Mouse (Mus musculus) forebrain, embryonic 15.5 days (tissue): Measurements from ENCODE around the gene Nalcn. TPM values are rescaled to one million over a fixed set of nuclear protein-coding genes. Genes with fewer than 3 reads are reported as not detected.
A peak's percentile ranks its signal among the peaks of the same experiment; 100 is the strongest.
"Not testable (repeated sequence)": the region's sequence is repeated elsewhere in the genome, so short reads cannot be mapped to it uniquely, and the experiment has no call there.

Experiments
- ATAC-seq: fragments of 200-750 bp; cut with Nextera tagmentation; replicated peaks from 2 replicates; pipeline ENCODE4 v1.8.0; 2017; ENCODE audit warnings: mild to moderate bottlenecking, moderate TSS enrichment, moderate library complexity
- H3K27ac ChIP-seq: fragments of 300-500 bp; sonication (generic); replicated peaks from 2 replicates; pipeline ENCODE4 v1.5.1; 2015; ENCODE audit warnings: mild to moderate bottlenecking, inconsistent platforms
- H3K27me3 ChIP-seq: fragments of 300-500 bp; sonication (generic); 2 replicates; pipeline ENCODE4 v1.6.1; 2015; ENCODE audit warnings: inconsistent platforms
- H3K36me3 ChIP-seq: fragments of 300-500 bp; sonication (generic); 2 replicates; pipeline ENCODE4 v1.6.1; 2015; ENCODE audit warnings: mild to moderate bottlenecking, inconsistent platforms
- H3K4me1 ChIP-seq: fragments of 300-500 bp; sonication (generic); 2 replicates; pipeline ENCODE4 v1.6.1; 2015; ENCODE audit warnings: inconsistent platforms
- H3K4me2 ChIP-seq: fragments of 300-500 bp; sonication (generic); replicated peaks from 2 replicates; pipeline ENCODE4 v1.6.1; 2015; ENCODE audit warnings: mild to moderate bottlenecking, inconsistent platforms
- H3K4me3 ChIP-seq: fragments of 300-500 bp; sonication (generic); 2 replicates; pipeline ENCODE4 v1.5.1; 2015; ENCODE audit warnings: mild to moderate bottlenecking, inconsistent platforms
- H3K9ac ChIP-seq: fragments of 300-500 bp; sonication (generic); replicated peaks from 2 replicates; pipeline ENCODE4 v1.6.1; 2015; ENCODE audit warnings: mild to moderate bottlenecking, inconsistent platforms
- H3K9me3 ChIP-seq: fragments of 300-500 bp; sonication (generic); 2 replicates; pipeline ENCODE4 v1.6.1; 2016; ENCODE audit warnings: inconsistent platforms
- WGBS: fragments of 180-500 bp; shearing (Covaris S2); methylation state at CpG from one replicate; pipeline ENCODE4 v1.1.7; 2015; ENCODE audit warnings: mixed read lengths; 5-methylcytosine and 5-hydroxymethylcytosine counted together
- polyA plus RNA-seq: library from polyadenylated mRNA; unstranded; fragments of >200 nt; fragmentation: Nextera tagmentation; extraction: Ambion mirVana; gene quantifications from 2 replicates; pipeline ENCODE4 v1.2.1, GENCODE M21; 2015

Gene Nalcn
- 6.5 and 7.3 TPM in 2 replicates for polyA plus RNA-seq

DNA sequence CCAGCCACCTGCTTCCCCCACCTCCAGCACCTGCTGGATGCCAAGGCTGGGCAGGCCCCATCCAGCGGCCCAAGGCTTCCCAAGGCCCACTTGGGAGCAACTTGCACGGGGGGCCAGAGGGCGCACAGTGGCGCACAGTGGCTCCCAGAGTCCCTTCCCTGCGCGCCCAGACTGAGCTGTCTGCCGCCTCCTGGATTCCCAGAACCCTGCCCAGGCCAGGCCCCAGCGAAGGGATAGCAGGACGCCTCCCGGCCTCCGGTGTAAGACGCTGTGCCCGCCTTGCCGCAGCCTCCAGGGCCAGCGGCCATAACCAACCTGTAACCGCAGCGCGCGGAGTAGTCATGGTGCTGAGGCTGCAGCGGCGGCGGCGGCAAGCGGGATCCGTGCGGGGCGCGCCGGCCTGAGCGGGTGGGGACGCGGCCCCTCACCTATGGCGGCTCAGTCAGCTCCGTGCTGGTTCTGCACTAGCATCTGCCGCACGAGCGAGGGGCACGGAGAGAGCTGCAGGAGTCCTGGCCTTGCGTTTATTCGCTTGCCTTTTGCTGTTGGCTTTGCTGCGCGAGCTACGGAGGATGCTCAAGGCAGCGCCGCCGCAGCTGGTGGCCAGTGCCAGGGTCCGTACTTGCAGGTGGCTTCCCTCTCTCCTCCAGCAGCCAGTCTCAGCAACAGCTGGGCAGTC lies at the start of gene Nalcn:
Gene Nalcn (minus strand): TSS at position 644 of the 679 bp plus-strand sequence.
- Histone ChIP-seq H3K9ac (peak within 1 kb of the TSS; percentile 78), H3K36me3 (no peaks in the 10 kb centered on the region), H3K9me3 (no peaks in the 10 kb centered on the region), H3K4me1 (peaks cover 13% of the 10 kb centered on the region), H3K27me3 (no peaks in the 10 kb centered on the region), H3K4me2 (peak within 1 kb of the TSS; percentile 88), H3K27ac (peak within 1 kb of the TSS; percentile 82), H3K4me3 (peak within 1 kb of the TSS; percentile 73)
- WGBS: under 1% methylated on average over 47 of the region's 47 CpGs
- peak; percentile 94 for ATAC-seq

DNA sequence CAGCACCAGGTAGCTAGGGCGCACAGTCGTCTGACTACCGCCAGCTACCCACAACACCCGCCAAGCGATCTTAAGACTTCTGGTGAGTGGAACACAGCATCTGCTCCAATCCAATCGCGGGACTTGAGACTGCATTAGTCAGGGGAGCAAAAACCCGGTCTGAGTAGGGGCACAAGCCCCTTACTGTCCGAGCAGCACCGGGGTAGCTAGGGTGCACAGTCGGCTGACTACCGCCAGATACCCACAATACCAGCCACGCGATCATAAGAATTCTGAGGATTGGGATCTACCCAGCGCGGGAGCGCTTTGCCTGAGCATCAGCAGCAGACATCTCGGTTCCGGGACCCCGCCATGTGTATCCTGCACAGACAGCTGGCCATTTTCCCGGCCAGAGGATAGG lies 44.1 kb upstream of the Nalcn start:
- H3K9me3 ChIP-seq, H3K9ac ChIP-seq, H3K4me3 ChIP-seq, H3K27me3 ChIP-seq, H3K4me2 ChIP-seq, ATAC-seq, H3K4me1 ChIP-seq, H3K27ac ChIP-seq, H3K36me3 ChIP-seq: not testable (repeated sequence)
- WGBS: 88% methylated on average over 21 of the region's 21 CpGs

DNA sequence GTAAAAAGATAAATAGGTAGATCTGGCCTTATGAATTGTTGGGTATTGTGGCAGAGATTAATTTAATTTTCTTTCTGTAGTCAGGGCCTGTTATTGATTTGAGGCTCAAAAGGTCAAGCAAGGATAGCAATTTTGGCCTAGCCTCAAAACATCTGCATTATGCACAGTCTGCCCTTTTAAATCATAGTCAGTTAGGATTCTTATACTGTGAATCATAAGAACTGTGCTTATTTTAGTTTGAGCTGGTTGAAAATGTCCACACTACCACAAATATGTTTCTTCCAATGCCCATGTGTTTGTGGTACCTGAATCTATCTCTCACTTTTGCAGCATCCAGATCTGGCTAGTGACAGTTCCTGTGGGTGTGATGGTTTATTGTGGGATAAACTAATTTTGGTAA lies 37.5 kb upstream of the Nalcn start:
- H3K27me3 ChIP-seq: no peaks in the 10 kb centered on the region
- no peaks in the 10 kb centered on the region for H3K9me3 ChIP-seq
- H3K9ac ChIP-seq: no peak overlapping the region
- H3K4me3 ChIP-seq: no peak overlapping the region
- peaks cover 17% of the 10 kb centered on the region for H3K4me1 ChIP-seq
- H3K27ac ChIP-seq: no peak overlapping the region
- no peak for ATAC-seq
- no peak overlapping the region for H3K4me2 ChIP-seq
- no peaks in the 10 kb centered on the region for H3K36me3 ChIP-seq

DNA sequence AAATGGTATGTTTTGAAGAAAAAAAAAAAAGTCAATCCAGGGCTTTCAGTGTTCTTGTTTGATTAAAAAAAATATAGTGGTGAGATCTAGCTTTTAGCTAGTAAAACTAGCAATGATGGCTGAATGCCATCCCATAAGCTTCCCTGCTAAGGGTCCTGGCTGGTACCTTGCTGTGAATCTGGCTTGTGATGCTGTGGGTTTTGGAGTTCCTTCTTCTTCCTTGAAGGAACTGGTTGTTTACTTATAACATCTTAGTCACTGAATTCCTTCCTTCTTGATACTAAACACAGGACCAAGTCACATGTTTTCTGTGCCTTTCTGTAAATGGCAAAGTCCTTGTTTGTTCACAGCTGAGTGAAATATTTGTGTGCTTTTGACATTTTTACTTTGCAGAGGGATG lies 36.3 kb upstream of the Nalcn start:
- Histone ChIP-seq H3K27me3 (no peaks in the 10 kb centered on the region), H3K27ac (no peak overlapping the region), H3K9ac (no peak overlapping the region), H3K36me3 (no peaks in the 10 kb centered on the region), H3K4me2 (no peak overlapping the region), H3K4me3 (no peak overlapping the region), H3K4me1 (peaks cover 24% of the 10 kb centered on the region), H3K9me3 (no peaks in the 10 kb centered on the region)
- ATAC-seq: no peak

DNA sequence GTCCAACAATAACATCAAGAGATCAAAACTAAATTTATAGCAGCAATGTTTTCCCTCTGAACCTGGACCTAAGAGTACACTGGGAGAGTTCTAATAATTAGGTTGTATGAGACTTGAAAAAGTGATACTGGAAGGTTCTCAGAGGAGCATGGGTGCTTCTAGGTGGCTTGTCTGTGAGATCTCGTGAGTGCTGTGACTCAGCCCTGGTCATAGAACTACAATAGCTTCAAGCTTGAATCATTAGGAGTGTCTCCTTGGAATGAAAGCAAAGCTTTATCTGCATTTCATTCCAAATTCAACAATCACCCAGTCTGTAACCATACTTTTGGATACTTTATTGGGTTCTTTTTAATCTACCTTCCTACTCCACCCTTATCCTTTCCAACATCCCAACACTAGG lies 35.4 kb upstream of the Nalcn start:
- no peak for ATAC-seq
- no peaks in the 10 kb centered on the region for H3K27me3 ChIP-seq
- WGBS: 80% methylated on average over 1 of the region's 1 CpGs
- H3K9me3 ChIP-seq: no peaks in the 10 kb centered on the region
- H3K36me3 ChIP-seq: no peaks in the 10 kb centered on the region
- no peak overlapping the region for H3K27ac ChIP-seq
- peaks cover 24% of the 10 kb centered on the region for H3K4me1 ChIP-seq
- no peak overlapping the region for H3K4me2 ChIP-seq
- no peak overlapping the region for H3K9ac ChIP-seq
- no peak overlapping the region for H3K4me3 ChIP-seq

DNA sequence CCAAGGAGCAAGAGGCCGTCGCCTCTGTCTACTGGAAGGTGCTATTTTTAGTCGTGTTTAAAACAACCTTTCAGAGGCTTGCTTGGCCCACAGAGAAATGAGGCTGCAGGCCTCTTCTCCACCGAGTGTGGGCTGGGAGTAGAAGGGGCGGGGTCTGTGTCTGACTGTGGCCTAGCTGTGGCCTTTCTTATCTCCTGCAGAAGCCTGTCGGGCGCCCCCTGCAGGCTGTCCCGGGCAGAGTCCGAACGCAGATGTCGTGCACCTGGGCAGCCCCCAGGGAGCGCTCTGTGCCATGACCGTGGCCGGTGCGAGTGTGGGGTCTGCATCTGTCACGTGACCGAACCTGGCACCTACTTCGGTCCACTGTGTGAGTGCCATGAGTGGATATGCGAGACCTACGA lies 34.1 kb upstream of the Nalcn start:
- ATAC-seq: peak; percentile 89
- Histone ChIP-seq H3K4me2 (peak overlapping the region; percentile 7; the same call in 1 of the 2 replicates), H3K9me3 (no peaks in the 10 kb centered on the region), H3K27ac (peak overlapping the region; percentile 69), H3K9ac (no peak overlapping the region), H3K27me3 (no peaks in the 10 kb centered on the region), H3K4me1 (peaks cover 24% of the 10 kb centered on the region), H3K4me3 (no peak overlapping the region), H3K36me3 (no peaks in the 10 kb centered on the region)
- WGBS: 16% methylated on average over 20 of the region's 20 CpGs

DNA sequence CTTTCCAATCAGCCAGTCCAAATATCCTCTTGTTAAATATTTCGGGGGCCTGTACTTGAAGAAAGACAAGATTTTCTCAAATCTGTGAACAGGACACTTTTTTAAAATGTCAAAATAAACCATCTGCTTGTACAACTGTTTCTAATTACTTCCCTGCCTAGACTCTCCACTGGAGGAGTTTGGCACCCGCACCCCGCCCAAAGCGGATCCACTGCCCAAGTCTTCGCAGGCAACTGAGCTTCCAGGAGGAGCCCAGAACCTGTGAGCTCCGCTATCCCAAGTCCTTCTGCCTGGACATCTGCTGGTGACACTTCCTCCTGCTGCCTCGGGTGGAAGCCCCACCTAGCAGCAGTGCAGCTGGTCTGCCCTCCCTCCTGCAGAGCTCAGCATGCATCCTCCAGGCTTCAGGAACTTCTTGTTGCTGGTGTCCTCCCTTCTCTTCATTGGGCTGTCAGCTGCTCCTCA lies 33.0 kb upstream of the Nalcn start, which contains the start of gene Itgbl1:
Gene Itgbl1 (plus strand): TSS at position 51 of the 465 bp plus-strand sequence.
- WGBS: 21% methylated on average over 7 of the region's 7 CpGs
- Histone ChIP-seq H3K4me1 (peaks cover 24% of the 10 kb centered on the region), H3K9ac (no peak within 1 kb of the TSS), H3K27ac (peak within 1 kb of the TSS; percentile 60), H3K9me3 (no peaks in the 10 kb centered on the region), H3K4me2 (no peak within 1 kb of the TSS), H3K4me3 (no peak within 1 kb of the TSS), H3K36me3 (no peaks in the 10 kb centered on the region), H3K27me3 (no peaks in the 10 kb centered on the region)
- ATAC-seq: peak; percentile 90

DNA sequence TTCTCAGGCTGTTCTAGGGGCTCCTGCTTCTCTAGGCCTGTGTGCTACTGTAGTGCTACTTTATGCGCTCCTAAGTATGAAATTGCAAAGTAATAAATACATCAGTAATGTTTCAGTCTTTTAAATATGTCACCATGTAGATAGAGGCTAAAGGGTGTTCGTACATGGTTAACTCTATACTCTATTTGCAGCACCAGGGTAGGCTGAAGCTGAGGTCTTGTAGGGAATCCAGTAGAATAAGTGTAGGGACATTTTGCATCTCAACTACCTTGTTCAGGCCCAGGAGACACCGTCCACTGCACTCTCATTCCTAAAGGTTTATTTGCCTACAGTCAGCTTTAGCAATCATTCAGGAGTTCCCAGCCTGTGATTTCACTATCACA lies 227 bp upstream of the Nalcn start:
- Histone ChIP-seq H3K36me3 (no peaks in the 10 kb centered on the region), H3K4me3 (peak overlapping the region; percentile 73), H3K9me3 (no peaks in the 10 kb centered on the region), H3K4me2 (peak overlapping the region; percentile 88), H3K9ac (peak overlapping the region; percentile 78), H3K27me3 (no peaks in the 10 kb centered on the region), H3K27ac (peak overlapping the region; percentile 82), H3K4me1 (peaks cover 13% of the 10 kb centered on the region)
- WGBS: 45% methylated on average over 3 of the region's 3 CpGs
- ATAC-seq: no peak

DNA sequence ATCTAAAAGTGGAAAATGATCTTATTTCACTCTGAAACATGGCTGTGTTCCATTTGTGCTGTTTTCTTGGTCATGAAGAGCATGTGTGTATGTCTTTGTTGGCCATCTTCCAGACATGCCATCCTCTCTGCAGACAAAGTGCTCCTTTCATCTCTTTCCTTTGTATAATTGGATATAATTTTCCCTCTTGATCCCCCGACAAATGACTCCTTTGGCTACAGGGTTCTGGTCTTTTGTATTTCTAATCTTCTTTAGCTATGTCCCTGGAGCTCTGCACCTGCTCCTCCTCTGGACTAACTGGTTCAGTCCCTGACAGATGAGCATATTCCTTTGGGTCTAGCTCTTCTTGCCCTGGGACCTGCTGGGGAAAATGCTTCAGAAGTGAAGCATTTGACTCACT lies 4.0 kb downstream of the Nalcn start:
- H3K9ac ChIP-seq: no peak overlapping the region
- H3K36me3 ChIP-seq: no peaks in the 10 kb centered on the region
- ATAC-seq: no peak
- H3K4me2 ChIP-seq: no peak overlapping the region
- no peak overlapping the region for H3K27ac ChIP-seq
- no peak overlapping the region for H3K4me3 ChIP-seq
- H3K27me3 ChIP-seq: no peaks in the 10 kb centered on the region
- 4% methylated on average over 1 of the region's 1 CpGs for WGBS
- peaks cover 13% of the 10 kb centered on the region for H3K4me1 ChIP-seq
- no peaks in the 10 kb centered on the region for H3K9me3 ChIP-seq

DNA sequence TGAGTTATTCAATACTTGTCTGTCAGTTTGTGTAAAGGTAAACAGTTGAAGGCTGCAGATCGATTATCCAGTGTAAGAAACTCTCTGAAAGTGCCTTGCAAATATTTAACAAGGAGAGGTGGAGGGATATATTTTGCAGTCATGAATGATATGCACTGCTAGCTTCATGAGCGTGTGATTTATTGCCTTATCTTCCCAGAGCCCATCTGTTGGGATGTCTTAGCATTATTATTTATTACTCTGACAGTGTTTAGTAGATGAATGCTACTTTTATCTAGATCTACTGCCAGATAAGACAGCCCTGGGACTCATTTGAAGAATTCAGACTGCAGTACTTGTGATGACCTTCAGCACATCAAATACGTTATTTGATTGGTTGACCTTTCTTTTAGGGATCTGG lies 31.7 kb downstream of the Nalcn start:
- no peaks in the 10 kb centered on the region for H3K27me3 ChIP-seq
- no peak overlapping the region for H3K4me3 ChIP-seq
- H3K36me3 ChIP-seq: no peaks in the 10 kb centered on the region
- no peaks in the 10 kb centered on the region for H3K4me1 ChIP-seq
- no peak overlapping the region for H3K9ac ChIP-seq
- H3K9me3 ChIP-seq: no peaks in the 10 kb centered on the region
- ATAC-seq: no peak
- H3K27ac ChIP-seq: no peak overlapping the region
- WGBS: 78% methylated on average over 3 of the region's 3 CpGs
- no peak overlapping the region for H3K4me2 ChIP-seq

DNA sequence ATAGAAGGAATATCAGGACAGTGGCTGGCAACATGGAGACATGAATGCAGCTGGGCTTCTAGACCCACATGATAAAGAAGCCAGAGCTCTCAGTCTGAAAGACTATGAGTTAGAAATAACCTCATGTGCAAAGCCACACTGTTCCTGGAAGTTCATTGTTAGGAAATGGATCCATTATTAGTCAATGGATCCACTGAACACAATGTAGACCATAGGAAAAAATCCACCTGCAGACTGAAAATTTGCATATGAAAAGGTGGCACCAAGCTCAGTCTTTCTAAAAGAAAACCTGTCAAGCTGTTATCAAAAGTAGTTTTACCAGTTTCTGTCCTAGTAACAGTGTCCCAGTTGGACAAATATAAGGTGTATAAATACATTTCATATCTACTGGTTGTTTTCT lies 39.5 kb downstream of the Nalcn start:
- H3K27me3 ChIP-seq: no peaks in the 10 kb centered on the region
- ATAC-seq: no peak

DNA sequence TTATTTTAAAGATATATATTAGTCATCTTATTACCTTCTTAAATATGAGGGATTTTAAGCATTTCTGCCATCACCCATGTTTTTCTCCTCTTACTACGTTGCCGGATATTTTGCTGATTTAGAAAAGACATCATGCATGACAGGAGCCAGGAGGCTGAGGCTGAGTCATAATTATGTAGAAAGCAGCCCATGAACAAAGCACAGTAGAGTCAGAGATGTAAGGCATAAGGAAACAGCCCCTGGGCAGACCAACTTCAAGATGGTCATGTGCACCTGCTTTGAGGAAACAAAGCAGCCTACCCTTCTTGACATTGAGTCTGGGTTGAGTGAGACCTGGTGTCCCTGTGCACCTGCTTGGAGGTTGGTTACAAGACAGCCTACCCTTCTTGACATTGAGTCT lies 44.5 kb downstream of the Nalcn start:
- no peaks in the 10 kb centered on the region for H3K36me3 ChIP-seq
- H3K4me2 ChIP-seq: no peak overlapping the region
- H3K9ac ChIP-seq: no peak overlapping the region
- no peaks in the 10 kb centered on the region for H3K4me1 ChIP-seq
- no peaks in the 10 kb centered on the region for H3K9me3 ChIP-seq
- WGBS: 83% methylated on average over 2 of the region's 2 CpGs
- no peak for ATAC-seq
- H3K4me3 ChIP-seq: no peak overlapping the region
- no peak overlapping the region for H3K27ac ChIP-seq
- no peaks in the 10 kb centered on the region for H3K27me3 ChIP-seq

More for the DNA sequence above, 39.5 kb downstream of the Nalcn start:
- H3K4me1 ChIP-seq: no peaks in the 10 kb centered on the region
- no peak overlapping the region for H3K27ac ChIP-seq
- H3K9ac ChIP-seq: no peak overlapping the region
- no peak overlapping the region for H3K4me3 ChIP-seq
- H3K4me2 ChIP-seq: no peak overlapping the region
- H3K36me3 ChIP-seq: no peaks in the 10 kb centered on the region
- H3K9me3 ChIP-seq: no peaks in the 10 kb centered on the region

DNA sequence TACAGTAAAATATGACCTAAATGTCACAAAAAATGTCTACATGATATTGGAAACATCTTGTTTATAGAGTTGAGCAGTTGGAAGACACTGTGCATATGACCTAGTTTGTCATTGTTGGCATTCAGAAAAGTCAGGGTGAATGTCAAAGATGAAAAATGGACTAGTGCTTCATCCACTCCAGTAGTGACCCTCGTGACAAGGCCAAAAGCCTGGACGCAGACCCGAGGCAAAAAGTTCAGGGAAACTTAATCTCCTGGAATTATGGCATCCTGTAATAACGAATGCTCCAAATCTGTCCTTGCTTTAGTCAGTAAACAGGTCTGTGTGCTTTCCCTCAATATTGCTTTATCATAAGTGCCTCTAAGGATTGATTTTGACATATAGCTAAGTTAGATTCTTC lies 51.6 kb downstream of the Nalcn start:
- H3K36me3 ChIP-seq: no peaks in the 10 kb centered on the region
- no peak overlapping the region for H3K27ac ChIP-seq
- no peaks in the 10 kb centered on the region for H3K4me1 ChIP-seq
- no peak for ATAC-seq
- no peak overlapping the region for H3K4me2 ChIP-seq
- WGBS: 88% methylated on average over 4 of the region's 4 CpGs
- no peaks in the 10 kb centered on the region for H3K9me3 ChIP-seq
- H3K4me3 ChIP-seq: no peak overlapping the region
- H3K9ac ChIP-seq: no peak overlapping the region
- H3K27me3 ChIP-seq: no peaks in the 10 kb centered on the region
